Mouse (Mus musculus) spleen, adult 18-20 months (tissue): ENCODE results near the gene Brat1.
A peak's percentile ranks its signal among the peaks of the same experiment; 100 is the strongest.

Experiments
- DNase-seq, 2 experiments: peaks; one replicate each; pipeline ENCODE4 v3.0.0; 2022; ENCODE audit warnings: mixed read lengths in 2 of 2

The Brat1 gene

DNA sequence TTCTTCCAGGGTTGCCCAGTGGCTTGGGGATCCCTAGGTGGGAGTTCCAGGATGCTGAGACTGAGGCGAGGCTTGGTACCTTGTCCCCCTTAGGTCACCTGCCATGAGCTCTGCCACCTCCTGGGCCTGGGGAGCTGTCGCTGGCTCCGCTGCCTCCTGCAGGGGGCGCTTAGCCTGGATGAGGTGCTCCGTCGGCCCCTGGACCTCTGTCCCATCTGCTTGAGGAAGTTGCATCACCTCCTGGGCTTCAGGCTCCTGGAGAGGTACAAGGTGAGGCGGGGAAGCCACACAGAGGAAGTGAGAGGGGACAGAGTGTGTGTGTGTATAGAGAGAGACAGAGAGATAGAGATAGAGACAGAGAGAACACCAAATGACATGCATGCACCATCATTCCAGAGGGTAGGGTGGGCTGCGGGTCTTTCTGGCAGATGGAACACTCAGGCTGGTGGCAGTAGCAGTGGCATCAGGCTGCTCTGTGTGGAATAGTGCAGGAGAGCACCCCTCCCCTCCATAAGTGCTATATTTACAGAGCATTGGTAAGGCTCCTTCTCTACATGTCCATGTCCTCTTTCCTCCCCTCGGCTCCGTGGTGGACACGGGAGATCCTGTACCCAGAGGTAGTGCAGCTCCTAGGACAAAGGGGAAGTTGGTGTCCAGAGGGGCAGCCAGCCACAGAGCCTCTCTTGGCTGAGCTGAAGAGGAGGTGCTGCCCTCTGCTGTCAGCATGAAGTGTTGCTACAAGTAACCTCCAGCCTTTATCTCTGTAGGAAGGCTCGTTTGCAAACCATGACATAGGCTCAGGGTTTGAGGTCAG, 44.5 kb downstream of the Brat1 start:
- DNase-seq, result peak; percentile 65 to 74

DNA sequence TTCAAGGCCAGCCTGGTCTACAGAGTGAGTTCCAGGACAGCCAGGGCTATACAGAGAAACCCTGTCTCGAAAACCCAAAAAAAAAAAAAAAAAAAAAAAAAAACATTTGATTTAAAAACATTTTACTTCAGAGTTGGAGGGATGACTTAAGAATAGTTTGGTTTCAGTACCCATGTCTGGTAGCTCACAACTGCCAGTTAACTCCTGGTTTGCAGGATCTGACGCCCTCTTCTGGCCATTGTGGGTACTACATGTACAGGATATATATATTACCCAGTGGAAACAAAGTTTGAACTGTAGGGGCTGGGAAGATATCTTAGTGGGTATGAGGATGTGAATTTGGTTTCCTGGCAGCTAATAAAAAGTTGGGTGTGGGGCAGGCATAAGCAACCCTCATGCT, 46.1 kb downstream of the Brat1 start:
- peak in 1 of 2 experiments; percentile 58 for DNase-seq

DNA sequence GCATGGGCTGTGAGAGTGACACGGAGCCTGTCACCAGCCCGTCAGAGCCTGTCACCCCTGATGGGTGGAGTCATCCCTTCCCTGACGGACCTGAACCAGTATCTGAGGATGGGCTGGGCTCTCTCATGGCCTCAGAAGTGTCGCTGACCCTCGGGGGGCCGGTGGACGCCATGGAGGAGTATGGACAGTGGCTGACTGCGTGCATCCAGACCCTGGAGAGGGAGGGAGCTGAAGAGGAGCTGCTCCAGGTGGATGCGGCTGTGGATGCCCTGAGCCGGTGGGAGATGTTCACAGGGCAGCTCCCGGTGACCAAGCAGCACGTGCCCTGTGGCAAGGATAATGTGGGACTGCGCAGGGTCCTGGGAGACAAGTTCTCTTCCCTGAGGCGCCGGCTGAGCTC, 47.2 kb downstream of the Brat1 start:
- DNase-seq, result no peak

DNA sequence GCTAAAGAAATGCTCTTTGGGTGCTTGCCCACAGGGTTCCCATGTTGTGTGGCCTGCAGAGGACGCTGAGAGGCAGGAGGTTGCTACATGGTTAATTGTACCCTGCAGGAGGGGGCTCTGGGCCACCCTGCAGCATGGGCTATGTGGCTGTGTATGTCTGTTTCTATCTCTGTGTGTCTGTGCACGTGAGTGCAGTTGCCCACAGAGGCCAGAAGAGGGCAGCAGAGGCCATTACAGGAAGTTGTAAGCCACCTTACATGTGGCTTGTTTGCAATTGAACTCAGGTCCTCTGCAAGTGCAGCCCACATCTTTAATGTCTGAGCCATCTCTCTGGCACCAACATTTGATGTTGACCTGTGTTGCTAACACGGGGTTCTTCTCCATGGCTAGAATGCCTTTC, 47.8 kb downstream of the Brat1 start:
- DNase-seq, result no peak

DNA sequence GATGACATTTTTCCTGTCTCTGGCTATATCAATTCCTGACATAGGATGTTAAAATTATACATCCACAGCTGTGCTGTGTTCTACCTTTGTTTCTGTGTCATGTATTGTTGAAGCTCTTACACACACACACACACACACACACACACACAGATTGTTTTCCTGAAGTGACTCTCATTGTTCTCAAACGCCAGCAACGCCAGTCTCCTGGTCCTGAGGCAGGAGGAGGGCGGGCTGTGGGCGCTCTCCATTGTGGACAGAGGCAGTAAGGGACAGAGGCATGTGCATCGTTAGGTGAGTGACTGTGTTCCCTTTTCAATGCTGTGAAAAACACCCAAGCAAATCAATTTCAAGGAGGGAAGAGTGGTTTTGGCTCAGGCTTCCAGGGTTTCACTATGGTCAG, 48.4 kb downstream of the Brat1 start:
- DNase-seq, result no peak

- no peak for DNase-seq
Observed at GRCm38 (mm10) chr5:140758864-140759263, 54.1 kb downstream of the Brat1 start.

DNA sequence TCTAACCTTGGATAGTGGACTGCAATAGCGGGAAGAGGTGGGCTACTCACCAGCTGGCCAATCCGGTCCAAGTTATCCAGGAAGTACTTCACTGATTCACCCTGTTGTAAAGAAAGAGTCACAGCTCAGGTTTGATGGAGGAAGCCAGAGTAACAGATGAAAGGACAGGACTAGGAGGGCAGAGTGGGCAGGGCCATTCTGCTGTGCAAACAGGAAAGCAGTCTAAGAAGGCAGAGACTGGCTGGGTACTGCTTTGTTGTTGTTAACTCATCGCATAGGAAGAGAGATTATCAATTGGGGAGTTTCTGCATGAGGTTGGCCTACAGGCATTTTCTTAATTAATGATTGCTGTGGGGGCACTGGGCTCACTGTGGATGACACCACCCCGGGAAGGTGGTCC, 57.7 kb downstream of the Brat1 start:
- no peak for DNase-seq

GRCm38 (mm10) chr5:140764921-140765613, 60.3 kb downstream of the Brat1 start:
- no peak for DNase-seq

DNA sequence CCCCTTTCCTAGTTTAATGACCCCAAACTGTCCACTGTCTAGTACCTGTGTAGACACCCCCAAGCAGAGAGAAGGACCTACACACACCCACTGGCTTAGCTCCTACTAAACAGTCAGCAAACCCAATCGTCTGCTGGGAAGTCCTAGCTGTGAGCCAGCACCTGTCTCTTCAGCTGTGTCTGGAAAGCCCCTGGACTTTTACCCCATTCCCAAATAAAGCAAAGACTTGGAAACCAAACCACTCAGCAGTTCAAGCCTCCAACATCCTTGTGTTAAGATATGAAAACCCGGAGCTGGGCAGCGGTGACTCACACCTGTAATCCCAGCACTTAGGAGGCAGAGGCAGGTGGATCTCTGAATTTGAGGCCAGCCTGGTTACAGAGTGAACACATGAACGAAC, 61.8 kb downstream of the Brat1 start:
- no peak for DNase-seq

GRCm38 (mm10) chr5:140767704-140768141, 62.9 kb downstream of the Brat1 start:
- DNase-seq, result peak in 1 of 2 experiments; percentile 35

- DNase-seq, result no peak
Observed at GRCm38 (mm10) chr5:140768333-140768732, 63.5 kb downstream of the Brat1 start.
